Mouse (Mus musculus) bone marrow macrophage, adult 2 months (primary cell): ENCODE results near the gene Pde1b. TPM values are rescaled to one million over a fixed set of nuclear protein-coding genes. Genes with fewer than 3 reads are reported as not detected.

Source experiments
- H3K27ac ChIP-seq: 2 replicates; pipeline ENCODE4 v1.5.1; 2012; ENCODE audit warnings: low read depth, low read length; ENCODE audit not compliant: insufficient read depth
- H3K4me1 ChIP-seq: 2 replicates; pipeline ENCODE4 v1.6.1; 2012; ENCODE audit warnings: low read length; ENCODE audit not compliant: control insufficient read depth, insufficient read depth
- H3K4me3 ChIP-seq: 2 replicates; pipeline ENCODE4 v1.5.1; 2012; ENCODE audit warnings: mild to moderate bottlenecking, low read length, moderate library complexity; ENCODE audit not compliant: insufficient read depth
- CTCF ChIP-seq: IDR thresholded peaks from 2 replicates; pipeline ENCODE4 v1.5.1; 2012; ENCODE audit warnings: low read depth, mild to moderate bottlenecking, low read length, moderate library complexity
- POLR2A ChIP-seq: IDR thresholded peaks from 2 replicates; pipeline ENCODE4 v1.6.1; 2012; ENCODE audit warnings: mild to moderate bottlenecking, low read depth, low read length, borderline replicate concordance
- polyA plus RNA-seq: library from polyadenylated mRNA; stranded (reverse); fragments of >200 nt; gene quantifications from 2 replicates; pipeline ENCODE4 v1.2.4, GENCODE M21; 2012; ENCODE audit not compliant: missing spikeins, insufficient read depth, insufficient read length

Gene Pde1b
- polyA plus RNA-seq, 1 experiment, result 49.4 TPM

DNA sequence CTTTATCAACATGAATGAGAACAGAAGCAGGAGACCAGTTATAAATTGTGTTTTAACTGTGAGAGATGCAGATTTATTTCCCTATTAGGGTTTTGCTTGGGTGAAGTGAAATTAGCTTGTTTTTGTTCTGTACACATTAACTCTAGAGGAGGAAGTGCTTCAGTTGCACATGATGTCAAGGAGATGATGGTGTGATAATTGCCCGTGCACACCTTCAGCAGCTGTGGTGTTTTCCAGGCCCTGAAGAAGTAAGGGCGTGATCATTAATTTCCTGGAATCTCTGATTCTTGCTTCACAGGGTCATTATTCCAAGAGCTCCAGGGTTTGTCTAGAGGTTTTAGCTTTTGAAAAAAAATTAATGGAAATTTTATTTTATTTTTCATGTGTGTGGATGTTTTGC is 22.7 kb upstream of the Pde1b start:
- Histone ChIP-seq H3K4me1 (peaks cover 13% of the 10 kb centered on the region), H3K27ac (no peak overlapping the region), H3K4me3 (no peak overlapping the region)
- TF ChIP-seq POLR2A, result no peak
- no peak for TF ChIP-seq CTCF

DNA sequence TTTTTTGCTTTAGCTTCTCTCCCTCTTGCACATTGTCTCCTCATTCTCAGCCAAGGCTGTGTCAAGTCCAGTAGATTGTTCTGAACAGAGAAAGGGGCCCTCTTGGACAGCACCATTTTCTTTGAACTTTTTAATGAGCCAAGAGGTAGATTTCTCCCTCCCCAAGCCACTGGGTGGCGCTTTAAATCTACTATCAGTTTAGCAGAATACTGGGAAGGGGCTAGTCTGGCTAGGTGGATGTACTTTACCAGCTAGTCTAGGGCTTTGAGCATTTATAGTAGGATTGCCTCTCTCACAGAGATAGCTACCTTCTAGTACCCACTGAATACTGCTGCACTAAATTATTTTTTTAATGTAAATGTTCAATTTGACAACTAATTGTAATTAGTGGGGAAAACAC is 20.3 kb upstream of the Pde1b start:
- TF ChIP-seq POLR2A (no peak), CTCF (no peak)
- Histone ChIP-seq H3K4me3 (no peak overlapping the region), H3K4me1 (peaks cover 19% of the 10 kb centered on the region), H3K27ac (no peak overlapping the region)

DNA sequence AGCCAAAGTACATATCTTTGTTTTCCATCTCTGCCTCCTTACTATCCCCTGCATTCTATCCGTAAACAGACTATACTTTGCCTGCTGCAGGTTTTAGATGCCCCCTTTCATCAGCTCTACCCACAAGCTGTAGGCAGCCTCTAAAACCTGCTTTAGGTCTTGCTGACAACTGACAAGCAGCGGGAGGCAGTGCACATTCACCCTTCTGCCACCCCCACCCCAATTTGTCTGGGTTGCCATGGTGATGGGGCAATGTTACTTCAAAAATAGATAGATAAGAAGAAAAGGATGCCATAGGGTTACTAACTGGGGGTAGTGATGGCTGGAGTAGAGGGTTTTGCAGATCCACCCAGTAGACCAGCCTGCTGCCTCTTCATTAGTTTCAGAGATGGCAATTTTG is 18.3 kb upstream of the Pde1b start:
- peaks cover 33% of the 10 kb centered on the region for H3K4me1 ChIP-seq
- H3K27ac ChIP-seq, result no peak overlapping the region
- no peak overlapping the region for H3K4me3 ChIP-seq
- TF ChIP-seq POLR2A (no peak), CTCF (no peak)

DNA sequence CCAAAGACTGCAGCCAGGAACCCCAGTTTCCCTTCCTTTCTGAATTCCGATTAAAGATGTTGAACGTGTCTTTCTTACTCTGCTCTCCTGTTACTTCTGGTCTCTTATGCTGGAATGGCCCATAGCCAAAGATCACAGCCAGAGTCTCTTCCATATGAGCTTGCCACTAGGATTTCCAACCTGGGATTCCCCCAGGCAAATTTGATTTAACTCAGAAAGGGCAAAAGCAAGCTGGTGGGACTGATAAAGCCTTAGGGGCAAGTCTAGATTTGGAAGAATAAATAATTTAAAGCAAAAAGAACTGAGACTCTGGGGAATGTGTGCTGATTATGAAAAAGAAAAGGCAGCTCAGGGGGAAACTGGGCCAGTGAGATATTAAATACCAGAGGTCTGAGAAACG is 17.7 kb upstream of the Pde1b start:
- H3K4me1 ChIP-seq, result peaks cover 33% of the 10 kb centered on the region

DNA sequence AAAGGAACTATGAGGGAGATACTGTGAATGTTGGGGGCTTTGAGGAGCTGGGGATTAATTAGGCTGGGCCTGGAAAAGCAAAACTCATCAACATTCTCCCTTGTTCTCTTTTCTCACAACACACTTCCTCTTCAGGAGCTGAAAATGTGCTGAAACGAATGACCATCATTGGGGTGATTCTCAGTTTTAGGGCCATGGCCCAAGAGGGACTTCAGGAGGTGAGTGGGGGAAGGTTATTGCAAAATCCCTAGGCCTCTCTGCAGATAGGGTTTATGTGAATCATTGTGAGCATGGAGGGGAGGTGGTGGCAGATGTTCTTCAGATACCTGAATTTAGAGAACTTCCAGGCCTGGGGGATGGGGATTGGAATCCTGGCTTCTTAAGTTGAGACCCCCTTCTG is 16.2 kb upstream of the Pde1b start:
- TF ChIP-seq POLR2A, result no peak
- no peak for TF ChIP-seq CTCF
- Histone ChIP-seq H3K27ac (peak overlapping the region; percentile 66), H3K4me3 (no peak overlapping the region), H3K4me1 (peaks cover 33% of the 10 kb centered on the region)

More for the DNA sequence above, 17.7 kb upstream of the Pde1b start:
- TF ChIP-seq POLR2A (no peak), CTCF (no peak)
- Histone ChIP-seq H3K27ac (no peak overlapping the region), H3K4me3 (no peak overlapping the region)

DNA sequence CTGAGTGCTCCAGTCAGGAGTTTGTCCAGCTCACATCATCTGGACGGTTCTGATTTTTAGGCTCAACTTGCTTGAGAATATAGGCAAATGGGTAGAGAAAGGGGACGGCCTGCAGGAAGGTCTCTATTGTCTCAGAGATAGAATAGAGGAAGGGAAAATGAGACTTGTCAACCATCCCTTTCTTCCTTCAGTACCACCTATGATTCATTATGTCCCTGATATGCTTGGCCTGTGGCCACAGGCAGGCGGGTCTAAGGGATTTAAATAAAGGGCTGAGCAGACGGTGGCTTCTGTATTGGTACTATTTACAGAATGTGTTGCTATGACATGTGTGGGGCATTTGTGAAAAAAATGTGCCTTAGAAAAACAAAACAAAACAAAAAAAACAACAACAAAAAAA is 14.5 kb upstream of the Pde1b start:
- Histone ChIP-seq H3K27ac (no peak overlapping the region), H3K4me3 (no peak overlapping the region), H3K4me1 (peaks cover 39% of the 10 kb centered on the region)
- TF ChIP-seq CTCF (no peak), POLR2A (no peak)

DNA sequence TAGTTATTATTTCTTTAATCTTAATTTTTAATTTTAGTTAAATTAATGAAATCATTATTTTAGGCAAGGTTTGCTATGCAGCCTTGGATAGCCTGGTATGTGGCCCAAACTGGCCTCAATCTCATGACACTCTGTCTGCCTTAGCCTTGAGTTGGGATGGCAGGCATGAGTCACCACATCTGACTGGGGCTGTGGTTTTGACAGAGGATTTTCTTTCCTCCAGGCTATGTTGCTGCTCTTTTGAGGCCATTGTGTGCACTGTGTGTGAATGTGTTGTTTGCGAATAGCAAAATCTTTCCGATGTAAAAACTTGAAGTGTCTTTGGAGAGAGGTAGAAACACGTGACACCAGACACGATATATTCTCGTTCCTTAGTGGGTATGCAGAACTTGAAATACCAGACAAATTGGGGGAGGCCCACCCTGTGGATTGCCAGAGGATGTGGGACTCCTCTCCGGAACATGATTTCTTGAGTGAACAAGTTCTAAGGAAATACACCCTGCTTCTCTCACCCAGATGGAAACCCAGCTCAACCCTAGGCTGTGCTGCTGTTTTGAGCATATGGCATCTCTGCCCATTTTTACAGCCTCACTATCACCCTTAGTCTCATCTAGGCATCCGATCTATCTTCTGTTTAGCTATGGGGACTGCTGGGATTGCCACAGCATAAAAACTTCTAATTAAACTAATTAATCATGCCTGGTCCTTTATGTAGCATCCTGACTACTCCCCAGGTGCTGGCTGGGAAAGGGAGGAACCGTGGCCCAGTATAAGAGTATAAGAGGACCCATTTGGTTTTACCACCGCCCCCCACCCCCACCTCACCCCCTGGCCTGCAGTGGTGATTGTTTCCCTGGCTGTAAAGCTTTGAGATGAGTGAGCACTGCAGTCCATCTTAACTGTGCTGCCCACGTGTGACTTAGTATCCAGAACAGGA is 6.4 kb upstream of the Pde1b start:
- Histone ChIP-seq H3K4me1 (peaks cover 42% of the 10 kb centered on the region), H3K4me3 (no peak overlapping the region), H3K27ac (no peak overlapping the region)
- TF ChIP-seq POLR2A (no peak), CTCF (no peak)

DNA sequence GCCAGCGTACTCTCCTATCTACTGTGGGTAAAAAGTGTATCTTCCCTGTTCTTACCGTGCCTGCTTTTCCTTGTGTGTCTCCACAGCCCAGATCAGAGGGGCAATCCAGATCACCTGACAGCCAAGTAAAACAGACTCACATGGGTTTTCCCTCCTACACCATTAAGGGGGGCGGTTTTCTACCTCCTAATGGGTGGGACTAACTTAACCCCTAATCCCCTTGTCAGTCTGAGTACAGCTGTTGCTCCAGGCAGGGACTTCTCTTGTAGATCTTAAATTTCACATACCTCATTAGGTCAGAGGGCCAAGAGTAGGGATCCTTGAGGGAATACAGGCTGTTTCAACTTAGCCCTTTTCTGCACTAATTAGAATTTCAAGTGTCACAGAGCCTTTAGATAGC is 4.7 kb upstream of the Pde1b start:
- Histone ChIP-seq H3K4me3 (no peak overlapping the region), H3K4me1 (peaks cover 36% of the 10 kb centered on the region), H3K27ac (no peak overlapping the region)
- TF ChIP-seq CTCF (no peak), POLR2A (no peak)

DNA sequence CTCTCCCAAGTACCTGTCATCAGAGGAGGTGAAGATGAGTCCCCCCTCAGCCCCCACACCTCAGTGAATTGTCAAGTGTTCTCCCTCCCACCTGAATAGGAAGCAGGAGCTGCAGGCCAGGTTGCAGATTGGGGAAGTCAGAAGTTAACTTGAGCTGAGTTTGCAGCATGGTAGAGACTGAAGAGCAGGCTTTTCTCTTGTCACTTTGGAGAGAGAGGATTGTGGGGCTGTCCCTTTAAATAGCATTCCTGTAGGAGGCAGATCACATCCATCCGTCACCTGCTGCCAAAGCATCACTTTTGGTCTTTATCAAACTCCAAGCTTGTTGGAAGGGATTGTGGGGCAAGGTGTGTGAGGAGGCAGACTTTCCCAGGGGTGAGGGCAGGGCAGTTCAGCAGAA is 2.1 kb upstream of the Pde1b start:
- Histone ChIP-seq H3K4me3 (no peak overlapping the region), H3K27ac (no peak overlapping the region), H3K4me1 (peaks cover 18% of the 10 kb centered on the region)
- TF ChIP-seq CTCF (no peak), POLR2A (no peak)

DNA sequence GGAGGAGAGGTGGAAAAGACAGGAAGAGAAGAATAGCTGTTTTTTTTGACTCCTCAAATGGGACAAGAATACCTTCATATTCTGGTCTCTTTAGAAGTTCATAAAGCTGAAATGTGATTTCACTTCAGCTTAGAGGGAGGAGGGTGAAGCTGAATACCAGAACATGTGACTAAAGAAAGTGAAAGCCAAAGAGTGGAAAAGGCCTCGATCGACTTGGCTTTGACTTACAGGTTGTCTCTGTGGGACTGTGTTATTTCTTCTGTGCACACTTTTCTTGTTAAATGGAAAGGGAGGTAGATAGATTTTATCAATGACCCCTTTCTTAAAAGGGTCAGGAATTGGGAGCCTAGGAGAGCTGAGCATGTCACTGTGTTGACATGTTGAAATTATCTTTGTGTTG is 1.6 kb upstream of the Pde1b start:
- Histone ChIP-seq H3K27ac (no peak overlapping the region), H3K4me3 (no peak overlapping the region), H3K4me1 (peaks cover 15% of the 10 kb centered on the region)
- TF ChIP-seq CTCF, result no peak
- no peak for TF ChIP-seq POLR2A

DNA sequence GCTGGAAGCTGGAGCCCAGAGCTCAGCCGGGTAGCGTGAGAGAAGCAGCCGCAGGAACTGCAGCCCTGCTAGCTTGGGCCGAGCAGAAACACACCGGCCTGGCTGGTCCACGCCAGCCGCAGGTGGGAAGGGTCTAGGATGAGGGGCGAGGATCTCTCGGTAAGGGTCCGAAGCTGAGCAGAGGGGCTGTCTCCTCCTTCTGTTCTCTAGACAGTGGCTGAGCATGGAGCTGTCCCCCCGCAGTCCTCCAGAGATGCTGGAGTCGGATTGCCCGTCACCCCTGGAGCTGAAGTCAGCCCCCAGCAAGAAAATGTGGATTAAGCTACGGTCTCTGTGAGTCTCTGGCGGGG is 392 bp downstream of the Pde1b start:
- Histone ChIP-seq H3K4me3 (no peak overlapping the region), H3K4me1 (peaks cover 10% of the 10 kb centered on the region), H3K27ac (no peak overlapping the region)
- TF ChIP-seq CTCF, result no peak
- no peak for TF ChIP-seq POLR2A
